Mouse (Mus musculus): ENCODE measurements around the gene Plppr3.

Gene Plppr3

DNA sequence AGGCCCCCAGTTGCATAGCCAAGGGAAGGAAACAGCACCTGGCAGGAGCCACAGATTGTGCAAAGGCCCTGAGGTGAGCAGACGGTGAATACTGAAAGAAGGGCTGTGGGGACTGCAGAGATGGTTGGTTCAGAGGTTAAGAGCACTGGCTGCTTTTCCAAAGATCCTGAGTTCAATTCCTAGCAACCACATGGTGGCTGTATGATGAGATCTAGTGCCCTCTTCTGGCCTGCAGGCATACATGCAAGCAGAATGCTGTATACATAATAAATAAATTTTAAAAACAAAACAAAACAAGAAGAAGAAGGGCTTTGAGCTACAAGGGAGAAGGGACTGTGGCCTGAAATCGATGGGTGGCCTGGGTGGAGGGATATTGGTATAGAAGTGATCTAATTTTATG is 57.3 kb downstream of the Plppr3 start:
- no peak for DNase-seq

DNA sequence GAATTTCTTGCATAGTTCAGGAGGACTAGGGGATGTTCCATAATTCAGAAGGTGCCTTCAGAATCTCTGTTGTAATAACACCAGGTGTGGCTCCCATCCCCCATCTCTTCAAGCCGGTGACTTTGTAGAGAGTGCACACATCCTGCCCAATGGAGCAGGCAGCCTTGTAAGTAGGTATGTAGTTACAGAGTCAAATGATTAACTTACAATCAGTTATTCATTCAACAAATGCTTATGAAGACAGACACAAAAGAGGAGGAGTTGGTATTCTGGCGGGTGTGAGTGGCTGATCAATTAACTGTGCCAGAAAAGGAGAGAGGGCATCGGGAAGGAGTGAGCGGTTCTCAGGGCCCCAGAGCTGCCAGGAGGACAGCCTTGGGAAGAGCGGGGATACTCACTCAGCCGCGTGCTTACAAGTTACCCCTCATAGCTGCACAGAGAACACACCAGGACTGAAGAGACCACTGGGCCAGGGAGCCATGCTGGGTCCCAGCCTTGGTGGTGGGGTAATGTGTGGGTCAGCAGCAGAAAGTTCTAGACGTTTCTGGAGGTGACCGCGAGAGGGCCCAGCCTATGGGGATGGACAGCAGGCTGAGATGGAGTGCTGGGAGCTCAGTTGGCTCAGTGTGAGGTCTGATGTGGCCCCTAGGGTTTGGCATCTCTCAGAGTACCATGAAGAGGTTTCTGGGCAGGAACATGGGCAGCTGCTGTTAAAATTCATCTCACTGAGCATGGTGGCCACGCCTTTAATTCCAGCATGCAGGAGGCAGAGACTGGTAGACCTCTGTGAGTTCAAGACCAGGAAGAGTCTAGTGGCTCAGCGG is 58.6 kb downstream of the Plppr3 start:
- DNase-seq = peak; percentile 83

DNA sequence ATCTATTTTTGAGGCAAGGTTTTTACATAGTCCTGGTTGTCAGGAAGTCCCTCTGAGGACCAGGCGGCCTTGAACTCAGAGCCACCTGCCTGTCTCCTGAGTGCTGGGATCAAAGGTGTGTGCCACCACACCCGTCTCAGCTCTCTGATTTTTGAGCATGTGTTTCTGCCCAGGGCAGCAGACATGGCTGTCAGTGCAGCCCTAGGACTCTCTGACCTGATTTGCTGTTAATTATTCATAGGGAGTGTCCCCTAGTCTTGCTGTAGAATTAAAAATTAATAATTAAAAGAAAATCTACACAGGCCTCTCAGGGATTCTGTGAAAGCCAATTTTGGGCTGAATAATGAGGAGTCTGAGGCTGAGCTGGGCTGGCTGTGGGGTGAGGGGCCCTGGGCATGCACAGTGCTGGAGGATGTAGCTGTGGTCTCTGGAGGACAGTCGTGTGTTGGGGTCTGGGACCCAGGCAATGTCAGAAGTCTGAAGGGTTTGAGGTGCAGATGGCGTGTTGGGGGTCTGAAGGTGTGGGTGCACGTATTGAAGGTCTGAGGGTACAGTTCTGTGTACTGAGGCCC is 60.1 kb downstream of the Plppr3 start:
- no peak for DNase-seq

DNA sequence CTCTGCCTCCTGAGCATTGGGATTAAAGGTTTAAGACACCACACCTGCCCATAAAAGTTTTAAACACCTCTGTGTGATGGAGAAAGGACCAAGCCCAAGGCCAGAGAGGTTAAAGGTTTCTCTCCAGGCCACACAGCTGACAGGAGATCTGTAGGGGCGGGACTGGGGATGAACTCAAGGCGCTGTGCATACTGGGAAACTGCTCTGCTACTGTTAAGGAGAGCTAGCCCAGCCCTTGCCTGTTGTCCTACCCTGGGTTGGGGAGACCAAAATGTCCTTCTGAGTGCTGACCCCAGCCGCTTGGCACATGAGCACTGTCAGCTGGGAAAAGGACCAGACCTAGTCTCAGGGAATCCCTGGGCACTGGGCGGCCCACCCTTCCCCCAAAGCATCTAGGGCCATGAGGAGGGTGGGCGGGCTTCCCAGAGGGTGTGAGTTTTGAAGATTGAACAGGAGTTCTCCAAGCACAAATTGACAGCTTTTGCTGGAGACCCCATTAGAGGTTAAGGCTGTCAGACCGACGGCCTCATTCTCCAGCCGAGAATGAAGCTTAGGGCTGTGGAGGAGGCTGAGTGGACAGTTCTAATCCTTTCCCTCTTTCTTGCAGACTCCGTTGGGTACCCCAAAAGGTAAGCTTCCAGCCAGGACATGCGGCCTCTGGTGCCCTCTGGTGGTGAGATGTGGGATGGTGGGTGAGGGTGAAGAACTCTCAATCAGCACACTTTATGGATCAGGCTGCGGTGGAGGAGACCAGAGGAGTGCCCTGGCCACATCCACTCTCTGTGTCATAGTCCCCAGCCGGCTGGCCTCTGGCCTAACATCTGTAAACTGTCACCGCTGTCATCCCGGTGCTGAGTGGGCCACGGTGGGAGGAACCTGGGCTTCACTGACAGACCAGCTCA is 62.4 kb downstream of the Plppr3 start:
- peak; percentile 96 for DNase-seq
